Mouse (Mus musculus) monocyte, adult 2 months (primary cell): ENCODE data around the gene Arhgap24.

Experiments used
- DNase-seq, 2 experiments: peaks; one replicate each; pipeline ENCODE4 v3.0.0; 2022; ENCODE audit warnings: low spot score in 2 of 2, low read depth in 1 of 2

The Arhgap24 gene

DNA sequence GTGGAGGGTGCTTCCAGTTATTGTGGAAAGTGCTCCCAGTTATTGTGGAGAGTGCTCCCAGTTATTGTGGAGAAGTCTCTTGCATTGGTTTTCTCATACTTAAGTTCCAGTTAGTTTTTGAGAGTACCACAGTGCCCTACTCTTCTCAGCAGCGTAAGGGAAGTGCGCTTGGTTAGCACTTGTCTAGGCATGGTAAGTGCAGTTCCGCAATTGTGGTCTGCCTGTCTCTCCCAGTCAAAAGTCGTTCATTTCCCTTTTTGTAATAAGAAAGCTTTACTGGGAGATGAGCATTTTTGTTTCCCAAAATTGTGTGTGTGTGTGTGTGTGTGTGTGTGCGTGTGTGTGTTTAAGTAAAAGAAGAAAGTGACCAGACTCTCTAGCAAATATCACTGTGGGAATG, 17.6 kb downstream of the Arhgap24 start:
- peak; percentile 34 to 55 for DNase-seq

GRCm38 (mm10) chr5:102502333-102502732, 21.1 kb downstream of the Arhgap24 start:
- peak; percentile 19 to 38 for DNase-seq

- no peak for DNase-seq
Measured at GRCm38 (mm10) chr5:102503066-102503465, 21.9 kb downstream of the Arhgap24 start.

DNA sequence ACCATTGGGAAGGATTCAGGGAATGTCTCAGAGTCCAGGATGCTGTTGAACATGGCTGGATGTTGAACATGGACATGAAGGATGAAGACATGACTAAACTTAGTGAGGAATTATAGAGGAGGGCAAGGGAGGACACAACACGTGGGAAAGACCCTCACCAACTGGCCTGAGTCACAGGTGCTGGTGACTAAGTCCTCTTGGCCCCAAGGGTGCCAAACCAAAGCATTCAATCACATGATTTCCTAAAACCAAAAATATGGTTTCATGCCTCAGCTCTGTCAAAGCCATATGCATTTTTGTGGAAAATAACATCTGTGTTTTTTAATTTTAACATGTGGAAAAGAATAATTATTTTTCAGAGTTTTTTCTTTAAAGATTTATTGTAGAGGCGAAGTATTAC, 22.7 kb downstream of the Arhgap24 start:
- no peak for DNase-seq

DNA sequence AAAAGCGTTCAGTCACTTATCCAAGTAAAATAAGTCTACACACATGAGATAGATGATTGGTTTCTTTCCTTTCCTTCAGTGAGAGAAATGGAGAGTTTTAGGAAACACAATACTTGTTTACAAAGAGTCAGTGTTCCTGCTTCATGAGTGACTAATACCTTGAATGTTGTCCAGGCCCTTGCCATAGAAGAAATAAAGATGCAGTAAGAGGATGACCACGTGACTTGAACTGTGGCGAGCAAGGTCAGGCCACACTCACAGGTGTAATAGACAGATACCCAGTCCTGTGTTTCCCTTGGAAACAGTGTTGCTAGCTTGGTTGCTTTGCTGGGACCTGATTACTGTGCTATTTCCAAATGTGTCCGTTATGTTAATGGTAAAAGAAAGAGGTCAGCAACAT, 23.4 kb downstream of the Arhgap24 start:
- no peak for DNase-seq

DNA sequence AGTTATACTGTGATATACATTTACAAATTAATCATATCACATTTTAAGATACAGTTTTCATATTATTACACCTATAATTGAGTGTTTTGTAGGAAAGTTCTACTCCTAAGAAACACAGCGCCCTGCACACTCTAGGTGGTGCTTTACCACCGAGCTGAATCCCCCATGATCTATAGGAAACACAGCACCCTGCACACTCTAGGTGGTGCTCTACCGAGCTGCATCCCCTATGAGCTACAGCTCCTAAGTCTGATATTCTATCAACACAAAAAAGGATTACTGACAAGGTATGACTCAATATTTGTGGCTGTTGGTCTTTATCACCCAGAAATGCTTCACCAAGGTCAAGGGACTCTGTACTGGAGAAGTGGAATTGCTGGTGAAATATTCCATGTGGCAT, 27.0 kb downstream of the Arhgap24 start:
- no peak for DNase-seq

GRCm38 (mm10) chr5:102509381-102509780, 28.2 kb downstream of the Arhgap24 start:
- no peak for DNase-seq

DNA sequence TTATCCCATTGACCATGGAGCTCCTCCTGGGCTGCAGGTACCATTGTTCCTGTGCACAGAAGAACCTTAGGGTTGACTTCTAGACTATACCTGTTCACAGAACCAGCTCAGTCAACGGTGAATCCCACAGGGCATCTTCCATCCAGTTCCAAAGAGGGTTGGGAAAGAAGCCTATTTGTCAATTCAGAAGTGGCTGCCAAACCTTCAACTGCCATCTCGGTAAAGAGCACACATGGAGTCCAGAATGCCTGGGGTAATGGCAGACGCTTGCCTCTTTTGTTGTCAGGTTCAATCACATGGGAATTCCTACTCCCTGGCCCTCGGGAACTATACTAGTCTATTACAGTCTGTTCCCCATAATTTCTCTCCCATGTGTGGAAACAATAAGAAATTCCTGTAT, 30.5 kb downstream of the Arhgap24 start:
- no peak for DNase-seq

GRCm38 (mm10) chr5:102515496-102515895, 34.3 kb downstream of the Arhgap24 start:
- DNase-seq, result no peak

DNA sequence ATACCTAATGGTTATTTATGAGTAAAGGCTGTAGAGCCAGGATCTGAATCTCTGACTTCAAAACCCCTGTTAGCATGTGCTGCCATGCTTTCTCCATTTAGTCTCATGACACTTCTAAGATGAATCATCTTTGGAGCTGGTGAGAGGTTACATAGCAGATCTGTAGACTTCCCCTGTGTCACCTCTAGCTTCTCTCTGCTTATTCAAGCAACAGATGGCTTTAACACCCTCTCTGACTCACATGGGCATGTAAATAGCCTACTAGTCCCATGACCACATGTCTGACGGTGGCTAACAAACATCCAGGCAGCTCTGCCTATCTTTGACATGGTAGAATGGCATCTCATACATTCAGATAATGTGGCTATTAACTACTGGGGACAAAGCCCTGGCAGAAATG, 39.3 kb downstream of the Arhgap24 start:
- no peak for DNase-seq

GRCm38 (mm10) chr5:102535311-102535710, 54.1 kb downstream of the Arhgap24 start:
- no peak for DNase-seq

GRCm38 (mm10) chr5:102537819-102538218, 56.6 kb downstream of the Arhgap24 start:
- peak; percentile 1 to 27 for DNase-seq

- DNase-seq, result no peak
Measured at GRCm38 (mm10) chr5:102546296-102546695, 65.1 kb downstream of the Arhgap24 start.

GRCm38 (mm10) chr5:102547786-102548185, 66.6 kb downstream of the Arhgap24 start:
- DNase-seq, result no peak

- DNase-seq, result no peak
Measured at GRCm38 (mm10) chr5:102548382-102548781, 67.2 kb downstream of the Arhgap24 start.

GRCm38 (mm10) chr5:102550211-102550610, 69.0 kb downstream of the Arhgap24 start:
- DNase-seq, result no peak

DNA sequence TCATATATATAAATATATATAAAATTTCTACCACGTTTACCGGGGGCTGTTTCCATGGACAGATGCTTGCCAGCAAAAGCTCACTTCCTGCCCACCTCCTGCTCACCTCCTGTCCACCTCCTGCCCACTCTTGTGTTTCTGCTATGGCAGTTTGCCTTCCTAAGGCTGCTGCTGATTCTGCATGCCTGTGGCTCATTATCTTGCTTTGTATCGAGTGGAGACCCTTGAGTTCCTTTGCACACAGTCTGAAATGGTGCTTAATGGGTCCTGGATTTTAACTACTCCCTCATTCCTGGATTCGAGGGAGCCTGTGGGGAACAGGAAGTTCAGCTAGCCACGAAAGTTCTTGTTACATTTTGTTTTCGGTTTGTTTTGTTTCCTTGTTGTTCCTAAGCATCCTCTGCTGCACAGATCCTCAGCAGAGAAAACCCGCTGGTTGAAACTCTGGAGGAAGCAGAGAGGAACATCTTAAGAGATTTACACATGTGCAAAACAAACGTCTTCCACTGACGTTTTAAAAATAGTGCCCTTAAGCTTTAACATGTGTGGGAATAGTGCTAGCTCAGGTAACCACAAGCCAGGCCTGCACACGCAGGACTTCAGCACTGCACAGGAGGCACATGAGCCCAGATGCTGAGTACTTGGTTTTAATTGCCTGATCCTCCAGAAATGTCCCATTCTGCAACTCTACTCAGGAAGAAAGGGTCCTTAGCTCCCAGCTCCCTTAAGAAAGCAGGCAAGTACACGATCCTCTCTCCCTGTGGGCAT, 69.9 kb downstream of the Arhgap24 start:
- DNase-seq, result no peak

GRCm38 (mm10) chr5:102552533-102552932, 71.3 kb downstream of the Arhgap24 start:
- DNase-seq, result no peak

DNA sequence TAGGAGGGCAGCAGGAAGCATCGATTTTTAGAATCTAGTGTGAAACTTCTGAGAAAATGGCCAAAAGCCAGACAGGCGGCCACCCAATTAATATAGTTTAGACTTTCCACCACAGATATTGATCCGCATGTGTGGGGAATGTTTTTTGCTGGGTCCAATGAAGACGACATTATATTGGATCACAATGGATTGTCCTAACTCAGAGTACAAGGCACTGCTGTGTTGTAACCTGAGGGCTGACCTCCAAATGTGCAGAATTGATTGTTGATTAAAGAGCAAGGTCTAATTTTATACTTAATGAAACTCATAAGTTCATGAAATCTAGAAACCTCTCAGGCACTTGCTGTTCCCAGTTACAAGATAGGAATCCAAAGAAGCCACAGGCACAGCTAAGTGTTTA, 74.8 kb downstream of the Arhgap24 start:
- no peak for DNase-seq

- no peak for DNase-seq
Measured at GRCm38 (mm10) chr5:102560270-102560669, 79.1 kb downstream of the Arhgap24 start.

GRCm38 (mm10) chr5:102563971-102564370, 82.8 kb downstream of the Arhgap24 start:
- DNase-seq, result no peak

DNA sequence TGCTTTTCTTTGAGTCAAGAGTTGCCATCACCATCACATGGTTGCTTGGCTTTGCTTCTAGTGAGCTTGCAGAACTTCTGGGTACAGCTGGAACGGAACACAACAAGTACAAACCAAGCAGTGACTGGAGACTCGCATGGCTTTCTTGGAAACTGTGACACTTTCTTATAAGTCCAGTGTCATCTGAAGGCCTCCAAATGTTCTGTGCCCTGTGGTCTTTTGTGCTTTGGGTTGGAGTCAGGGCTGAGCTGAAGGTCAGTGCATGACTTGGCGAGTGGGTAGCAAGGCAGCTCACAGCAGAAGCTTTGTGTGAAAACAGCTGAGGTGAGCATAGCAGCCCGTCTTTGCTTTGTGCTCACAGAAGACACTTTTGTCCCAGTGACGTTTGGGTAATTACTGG, 87.6 kb downstream of the Arhgap24 start:
- DNase-seq, result no peak

- no peak for DNase-seq
Measured at GRCm38 (mm10) chr5:102571445-102571844, 90.3 kb downstream of the Arhgap24 start.
